Mouse (Mus musculus) lung, postnatal 4 days (tissue): ENCODE measurements around the gene Gm10447.
"Not testable (repeated sequence)": the region's sequence is repeated elsewhere in the genome, so short reads cannot be mapped to it uniquely, and the experiment has no call there.

Experiments
- DNase-seq, 2 experiments: peaks; one replicate each; pipeline ENCODE4 v3.0.0; 2021

The Gm10447 gene

DNA sequence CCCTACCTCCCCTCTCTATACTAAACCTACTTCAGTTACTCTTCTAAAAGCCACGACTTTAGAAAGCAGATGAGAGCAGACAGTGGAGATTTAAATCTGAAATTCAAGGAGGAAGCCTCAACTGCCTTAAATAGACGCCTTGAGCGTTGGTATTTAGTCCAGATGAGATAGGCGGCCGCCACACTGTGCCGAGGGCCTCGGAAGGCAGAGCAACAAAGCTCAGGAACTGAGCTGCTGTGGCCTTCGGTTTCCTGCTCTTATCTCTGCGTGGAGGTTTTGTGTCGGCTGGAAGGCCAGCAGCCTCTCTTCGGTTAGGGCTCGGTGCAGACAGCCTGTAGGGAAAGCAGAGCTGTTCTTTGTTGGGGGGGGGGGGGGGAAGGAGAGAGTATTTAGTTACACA, 15.0 kb downstream of the Gm10447 start:
- no peak for DNase-seq

GRCm38 (mm10) chr11:53436338-53436737, 20.6 kb downstream of the Gm10447 start:
- no peak for DNase-seq

DNA sequence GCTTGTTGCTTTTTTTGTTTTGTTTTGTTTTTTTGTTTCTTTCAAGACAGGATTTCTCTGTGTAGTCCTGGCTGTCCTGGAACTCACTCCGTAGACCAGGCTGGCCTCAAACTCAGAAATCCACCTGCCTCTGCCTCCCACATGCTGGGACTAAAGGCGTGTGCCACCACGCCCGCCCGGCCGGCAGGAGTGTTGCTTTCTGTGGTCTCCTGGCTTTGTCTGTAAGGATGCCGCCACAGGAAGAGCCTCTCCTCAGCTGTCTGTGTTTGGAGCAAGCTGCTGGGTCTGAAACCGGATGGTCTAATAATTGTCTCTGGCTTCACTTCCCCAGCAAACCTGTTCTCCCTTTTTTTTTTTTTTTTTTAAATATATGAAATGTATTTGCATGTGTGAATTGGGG, 21.4 kb downstream of the Gm10447 start:
- DNase-seq, result no peak

GRCm38 (mm10) chr11:53433057-53433456, 23.9 kb downstream of the Gm10447 start:
- DNase-seq, result no peak

DNA sequence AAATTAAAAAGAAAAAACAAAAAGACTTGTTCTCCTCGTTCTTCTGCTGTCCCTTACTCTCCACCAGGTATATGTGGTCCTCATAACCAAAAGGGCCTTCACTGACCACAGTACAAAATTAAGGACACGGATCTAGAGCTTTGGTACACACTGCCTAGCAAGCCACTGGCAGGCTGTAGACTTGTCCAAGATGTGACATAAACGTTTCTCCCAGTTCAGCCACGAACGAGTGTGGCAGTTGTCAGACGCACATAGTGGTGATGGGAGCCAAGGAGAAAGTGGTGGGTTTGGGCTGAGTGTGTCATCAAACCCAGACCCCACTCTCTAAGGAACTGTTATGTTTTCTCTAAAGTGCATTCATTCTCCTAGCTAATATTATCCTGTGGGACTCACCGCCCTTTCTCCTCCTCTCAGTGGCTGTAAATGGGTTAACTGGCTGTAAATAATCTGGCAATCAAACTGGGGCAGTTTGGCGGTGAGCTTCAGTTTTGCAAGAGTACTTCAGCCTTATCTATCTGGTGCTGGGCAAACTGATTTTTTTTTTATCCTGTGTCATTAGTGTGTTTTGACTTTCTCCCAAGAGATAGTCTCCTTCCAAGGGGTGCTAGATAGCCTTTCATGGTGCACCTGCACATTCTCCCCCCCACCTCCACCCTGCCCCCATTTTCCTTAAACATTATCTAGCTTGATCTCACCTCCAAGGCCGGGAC, 25.4 kb downstream of the Gm10447 start:
- no peak for DNase-seq

- DNase-seq, result peak; percentile 99
These were observed 26.1 kb downstream of the Gm10447 start, which contains the start of the genes Uqcrq and Gdf9 for GRCm38 (mm10) chr11:53430670-53431346. Uqcrq (minus strand) TSS chr11:53430831. Gdf9 (plus strand) TSS chr11:53431023.

DNA sequence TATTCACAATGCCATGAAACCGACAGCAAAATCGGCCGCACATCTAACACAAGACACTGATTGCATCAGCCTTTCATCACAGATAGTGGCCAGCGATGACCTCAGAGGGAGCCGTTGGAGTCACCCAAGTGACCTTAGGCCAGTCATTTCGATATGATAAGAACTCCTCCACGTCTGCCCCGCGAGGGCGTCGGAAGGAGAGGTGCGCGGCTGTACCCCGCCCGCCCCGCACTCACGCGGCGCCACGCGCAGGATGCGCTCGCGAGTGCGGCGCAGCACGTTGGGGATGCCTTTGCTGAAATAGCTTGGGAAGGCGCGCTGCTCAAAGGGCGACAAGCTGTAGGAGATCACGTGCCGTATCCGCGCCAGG, 26.6 kb downstream of the Gm10447 start:
- no peak for DNase-seq

GRCm38 (mm10) chr11:53429182-53429581, 27.7 kb downstream of the Gm10447 start:
- no peak for DNase-seq

- no peak for DNase-seq
These were observed 28.2 kb downstream of the Gm10447 start for GRCm38 (mm10) chr11:53428716-53429057.

GRCm38 (mm10) chr11:53427993-53428715, 28.8 kb downstream of the Gm10447 start:
- no peak for DNase-seq

- not testable (repeated sequence) for DNase-seq
These were observed 30.0 kb downstream of the Gm10447 start for GRCm38 (mm10) chr11:53426914-53427313.

DNA sequence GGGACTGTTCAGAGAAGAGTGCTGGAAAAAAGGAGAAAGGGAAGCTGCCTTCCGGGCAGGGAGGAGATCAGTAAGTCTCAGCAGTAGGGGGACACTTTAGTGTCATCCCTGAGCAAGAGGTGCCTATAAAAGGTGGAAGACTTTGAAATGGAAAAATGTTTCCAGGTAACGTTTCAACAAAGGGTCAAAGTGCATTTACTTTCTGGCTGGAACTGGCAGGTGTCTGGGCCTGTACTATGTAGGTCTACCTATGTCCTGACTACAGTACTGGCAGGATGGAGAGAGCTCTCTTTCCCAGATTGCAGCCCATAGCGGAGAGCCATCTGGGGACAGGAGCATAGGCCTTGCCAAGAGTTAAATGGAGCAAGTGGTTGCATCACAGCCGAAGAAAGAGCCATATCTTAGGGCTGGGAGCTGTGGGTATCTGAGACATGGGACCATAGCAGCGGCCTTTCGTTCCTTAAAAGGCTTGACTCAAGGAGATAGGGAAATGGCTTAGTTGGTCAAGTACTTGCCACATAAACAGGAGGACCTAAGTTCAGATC, 31.1 kb downstream of the Gm10447 start:
- no peak for DNase-seq

DNA sequence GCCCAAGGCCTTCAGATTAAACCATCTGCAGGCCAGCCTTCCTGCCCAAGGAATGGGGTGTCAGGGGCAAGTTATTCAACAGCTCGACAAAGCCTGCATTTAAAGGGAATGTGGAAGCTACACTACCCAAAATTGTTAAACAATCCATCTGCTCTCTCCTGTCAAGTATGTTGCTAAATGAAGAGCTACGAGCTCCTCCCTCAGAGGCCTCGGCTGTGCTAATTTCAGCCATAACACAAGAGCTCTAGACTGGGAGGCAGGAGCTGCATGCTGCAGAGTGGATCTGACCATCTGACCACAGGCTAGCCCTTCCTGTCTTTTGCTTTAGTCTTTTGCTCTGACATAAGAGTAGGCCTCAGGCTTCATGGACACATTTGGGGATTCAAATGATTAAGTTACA, 31.7 kb downstream of the Gm10447 start:
- no peak for DNase-seq

GRCm38 (mm10) chr11:53424826-53425225, 32.1 kb downstream of the Gm10447 start:
- no peak for DNase-seq

DNA sequence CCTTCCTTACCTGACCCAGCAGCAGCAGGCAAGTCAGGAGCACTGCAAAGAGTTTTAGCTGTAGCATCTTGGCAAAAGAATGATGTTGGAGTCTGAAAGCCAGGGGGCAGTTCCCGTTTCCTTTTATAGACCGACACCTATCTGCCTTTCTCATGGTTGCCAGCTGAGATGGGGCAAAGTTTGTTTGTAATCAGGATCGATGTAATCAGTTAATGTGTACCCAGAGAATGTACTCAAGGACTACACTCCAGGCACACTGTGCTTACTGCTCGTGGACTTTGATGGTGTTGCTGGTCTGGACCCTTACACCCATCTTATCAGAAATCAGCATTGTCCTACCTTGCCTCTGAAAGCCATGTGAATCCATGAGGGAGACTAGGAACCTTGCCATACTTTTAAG, 33.9 kb downstream of the Gm10447 start, which contains the start of gene Leap2:
Gene Leap2 (minus strand): TSS at position 135 of the 400 bp plus-strand sequence.
- no peak for DNase-seq

DNA sequence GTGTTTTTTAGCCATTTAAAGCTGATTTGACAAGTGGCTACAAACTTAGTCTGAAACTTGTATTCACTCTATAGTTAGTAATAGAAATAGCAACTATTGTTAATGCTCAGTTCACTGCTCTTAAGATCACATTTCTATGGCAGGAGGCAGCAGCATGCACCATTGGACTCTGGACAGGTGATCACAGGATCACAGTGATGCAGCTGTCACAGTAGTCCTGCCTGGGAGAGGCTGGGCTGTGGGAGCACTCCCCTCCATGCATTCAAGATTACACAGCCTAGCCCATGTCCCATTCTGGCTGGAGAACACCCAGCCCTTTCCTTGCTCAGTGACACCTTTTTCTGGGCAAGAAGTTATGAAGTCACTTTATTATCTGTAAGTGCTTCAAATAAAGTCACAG, 38.9 kb downstream of the Gm10447 start:
- DNase-seq, result no peak

DNA sequence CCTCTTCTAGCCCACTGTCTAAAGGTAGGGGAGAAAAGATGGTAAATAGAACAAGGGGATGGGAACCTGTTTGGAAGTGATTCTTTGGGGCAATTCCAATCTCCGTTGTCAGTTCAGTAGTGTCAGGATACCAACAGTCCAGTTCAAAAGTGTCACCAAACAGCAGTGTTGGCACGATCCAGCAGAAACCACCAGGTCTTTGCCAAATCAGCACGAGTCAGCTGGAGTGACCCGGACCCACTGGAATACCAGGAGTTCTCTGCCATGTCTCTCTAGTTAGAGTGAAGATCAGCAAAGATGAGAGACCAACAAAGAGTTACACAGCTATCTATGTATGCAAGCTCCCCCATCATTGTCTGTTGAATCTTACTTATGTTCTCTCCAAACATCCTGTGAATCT, 43.0 kb downstream of the Gm10447 start:
- no peak for DNase-seq

DNA sequence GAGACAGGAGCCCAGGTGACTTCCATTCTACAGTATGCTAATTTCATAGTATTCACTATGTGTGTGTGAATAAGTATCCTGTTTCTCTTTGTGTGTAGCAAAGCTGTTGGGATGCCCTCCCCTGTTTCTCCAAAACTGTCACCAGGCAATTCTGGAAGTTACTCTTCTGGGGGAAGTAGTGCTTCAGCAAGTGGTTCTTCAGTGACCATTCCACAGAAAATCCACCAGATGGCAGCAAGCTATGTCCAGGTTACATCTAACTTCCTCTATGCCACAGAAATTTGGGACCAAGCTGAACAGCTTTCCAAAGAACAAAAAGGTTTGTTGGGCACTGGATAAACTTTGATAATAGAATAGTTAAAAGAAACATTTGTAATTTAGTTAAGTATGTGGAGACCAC, 45.2 kb downstream of the Gm10447 start:
- DNase-seq, result no peak
